Mouse (Mus musculus) monocyte, adult 59 days (primary cell): ENCODE measurements around the gene Dgkq. TPM values are rescaled to one million over a fixed set of nuclear protein-coding genes. Genes with fewer than 3 reads are reported as not detected.

Experiments used
- total RNA-seq, 2 experiments: library from RNA; stranded (reverse); gene quantifications; one replicate each; pipeline ENCODE4 v1.2.4; 2023

Gene Dgkq
- 10 to 100 TPM; 18.2 to 26.4 TPM for total RNA-seq

GRCm38 (mm10) chr5:108668977-108669936 lies at the start of gene Dgkq:
TSS of gene Dgkq (minus strand) at chr5:108669672.

GRCm38 (mm10) chr5:108692271-108692670 lies 22.8 kb upstream of the Dgkq start, which contains the start of gene Fgfrl1:
TSS of gene Fgfrl1 (plus strand) at chr5:108692382.

DNA sequence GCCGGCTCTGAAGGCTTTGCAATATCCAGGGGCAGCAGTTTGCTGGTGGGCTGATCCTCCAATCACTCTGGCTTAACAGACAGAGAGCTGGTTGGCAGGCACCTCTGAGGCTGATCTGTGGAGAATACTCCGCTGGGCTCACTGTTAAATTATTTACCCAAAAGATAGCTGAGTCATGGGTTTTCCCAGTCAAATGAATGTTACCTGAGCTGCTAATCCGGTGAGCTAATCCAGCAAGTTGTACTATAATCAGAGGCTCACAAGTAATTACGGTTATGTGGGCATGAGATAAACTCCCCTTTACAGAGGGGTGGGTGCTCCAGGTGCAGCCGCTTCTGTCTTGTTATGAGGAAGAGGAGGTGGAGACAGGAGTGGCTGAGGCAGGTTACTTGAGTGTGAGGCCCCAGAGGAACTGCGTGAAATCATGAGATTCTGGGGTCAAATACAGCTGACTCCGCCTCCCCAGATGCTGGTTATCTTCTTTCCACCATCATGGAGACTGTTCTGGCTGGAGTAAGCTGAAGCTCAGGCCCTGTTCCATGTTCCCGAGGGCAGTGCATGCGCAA lies 5.9 kb upstream of the Dgkq start, which contains the start of gene Slc26a1:
Gene Slc26a1, minus strand, starts transcription at position 319 of the 566 bp plus-strand sequence.

DNA sequence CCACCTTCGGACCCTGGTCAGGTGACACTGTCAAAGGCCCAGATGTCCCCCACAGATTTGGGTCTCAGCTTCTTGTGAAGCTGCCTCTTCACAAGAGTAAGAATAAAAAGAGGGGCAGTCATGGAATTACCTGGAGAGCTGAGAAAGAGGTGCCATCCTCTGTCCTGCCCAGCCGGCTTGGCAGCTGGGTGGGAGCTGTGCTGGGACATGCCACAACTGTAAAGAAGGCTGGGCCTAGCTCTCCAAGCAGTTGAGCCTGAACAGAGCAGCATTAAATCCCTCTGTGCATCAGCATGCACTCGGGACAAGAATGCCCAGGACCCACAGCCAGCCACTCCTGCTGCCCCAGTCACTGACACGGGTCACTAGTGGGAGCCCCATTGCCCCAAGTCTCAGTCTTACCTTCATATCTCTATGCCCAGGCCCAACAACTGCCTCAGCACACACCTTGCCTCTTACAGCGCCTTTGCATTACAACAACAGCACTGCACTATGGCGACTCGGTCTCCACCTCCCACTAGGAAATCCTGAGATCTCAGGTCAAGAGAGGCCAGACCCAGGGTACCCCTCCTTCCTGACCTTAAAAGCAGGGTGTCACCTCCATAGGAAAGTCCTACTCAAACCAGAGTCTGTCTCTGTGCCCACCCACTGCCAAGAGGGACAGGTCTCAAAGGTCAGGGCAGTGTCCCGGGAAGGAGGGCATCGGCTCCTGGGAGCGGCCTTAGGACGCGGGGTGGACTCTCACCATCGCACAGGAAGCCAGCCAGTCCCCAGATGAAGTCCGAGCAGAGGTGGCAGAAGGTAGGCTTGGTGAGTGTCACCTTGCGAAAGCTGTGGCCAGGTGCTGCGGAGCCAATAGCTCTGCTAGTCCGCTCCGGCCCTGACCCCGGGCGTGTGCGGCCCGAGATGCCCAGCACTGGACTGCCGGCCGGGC lies 9.5 kb downstream of the Dgkq start, which contains the start of gene Idua:
Gene Idua, plus strand, starts transcription at position 634 of the 934 bp plus-strand sequence.

GRCm38 (mm10) chr5:108629634-108630483 lies 39.6 kb downstream of the Dgkq start, which contains the start of the genes Gak and Tmem175:
TSS of gene Gak (minus strand) at chr5:108629755.
TSS of gene Tmem175 (plus strand) at chr5:108629770.

Other genes with a start within 250 kb of the Dgkq start
- 100 to 1,000 TPM in 1 of 2 experiments, 10 to 100 TPM in 1; 64.1 to 125 TPM for gene Atp5k, start 235.2 kb downstream of the Dgkq start, total RNA-seq
- 10 to 100 TPM; 43.1 to 44.4 TPM for gene Mfsd7a, start 220.8 kb downstream of the Dgkq start, total RNA-seq
- 10 to 100 TPM; 20.5 to 25.2 TPM for gene Pcgf3, start 208.4 kb downstream of the Dgkq start, total RNA-seq
- gene Cplx1, start 119.6 kb downstream of the Dgkq start, total RNA-seq, result not detected
- 100 to 1,000 TPM; 135 to 139 TPM for gene Gak, start 39.9 kb downstream of the Dgkq start, total RNA-seq
- 10 to 100 TPM; 19.3 to 20.5 TPM for gene Tmem175, start 39.9 kb downstream of the Dgkq start, total RNA-seq
- gene Idua, start 9.3 kb downstream of the Dgkq start, total RNA-seq, result 10 to 100 TPM; 25.9 to 27.4 TPM
- gene Slc26a1, start 5.9 kb upstream of the Dgkq start, total RNA-seq, result not detected
- 1 to 10 TPM; 2.2 to 4.3 TPM for gene Fgfrl1, start 22.7 kb upstream of the Dgkq start, total RNA-seq
- not detected for gene Rnf212, start 105.3 kb upstream of the Dgkq start, total RNA-seq
- not detected for gene Tmed11, start 125.7 kb upstream of the Dgkq start, total RNA-seq
- gene Vmn2r8, start 139.2 kb upstream of the Dgkq start, total RNA-seq, result not detected
- gene Vmn2r9, start 182.9 kb upstream of the Dgkq start, total RNA-seq, result not detected